14 mouse cellular contexts compared by ENCODE assay signal in the genomic region with DNA sequence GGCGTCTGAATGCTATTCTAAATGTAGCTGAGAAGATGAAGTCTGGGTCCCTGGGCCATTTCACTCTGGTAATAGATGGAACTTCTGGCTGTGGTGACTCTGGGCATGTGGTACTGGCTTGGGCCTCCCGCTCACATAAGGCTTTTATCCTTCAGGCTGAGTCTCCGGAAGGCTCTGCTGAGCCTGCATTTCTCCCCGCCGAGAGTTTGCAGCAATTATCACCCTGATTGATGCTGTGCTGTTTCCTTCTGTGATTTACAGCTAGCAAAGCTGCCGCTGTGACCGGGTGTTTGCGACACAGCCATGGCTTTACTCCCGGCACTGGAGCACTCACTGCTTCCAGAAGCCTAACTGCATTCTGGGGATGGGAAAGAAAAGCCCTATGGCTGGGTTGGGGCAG.
DNase-seq lines count a peak whose midpoint lies in the region; ATAC-seq lines count a peak whose summit lies in the region.
"Had no signal": no experiment of that assay in that cellular context is flagged by ENCODE, and none has a peak within 500 bp of the region (broad histone marks: within the 10 kb centered on the region; RNA-seq: fewer than 3 reads in every experiment).

No protein-coding gene starts in this region.

- no peak overlapping the region for H3K4me3 ChIP-seq in neural tube, embryonic 11.5 days (ENCODE audit: low read depth, low read length)
- H3K4me3 ChIP-seq: embryonic facial prominence, embryonic 13.5 days; hindbrain, embryonic 12.5 days had no signal

- no peak overlapping the region for H3K4me2 ChIP-seq in neural tube, embryonic 11.5 days (ENCODE audit: low read depth)
- H3K4me2 ChIP-seq: embryonic facial prominence, embryonic 13.5 days; heart, embryonic 11.5 days; hindbrain, embryonic 12.5 days had no signal

- 8% methylated on average over 9 of the region's 9 CpGs for WGBS in neural tube, embryonic 11.5 days

- peak; percentile 55; the same call in 1 of the 2 replicates for ATAC-seq in frontal cortex, adult (ENCODE audit: low TSS enrichment)
- ATAC-seq in neural tube, embryonic 11.5 days (ENCODE audit: insufficient read depth, low FRiP score, low TSS enrichment), result no peak
- ATAC-seq: Patski had no signal

- H3K9ac ChIP-seq in neural tube, embryonic 11.5 days (ENCODE audit: low read length), result no peak overlapping the region; the same call in 1 of the 2 replicates
- H3K9ac ChIP-seq: embryonic facial prominence, embryonic 13.5 days; hindbrain, embryonic 12.5 days had no signal

- H3K4me1 ChIP-seq in neural tube, embryonic 11.5 days (ENCODE audit: control insufficient read depth, insufficient read depth, low read length), result 0 out of 2 replicates have a peak, but pooled peaks cover 7% of the 10 kb centered on the region

- no peak overlapping the region for H3K27ac ChIP-seq in neural tube, embryonic 11.5 days (ENCODE audit: low read depth, low read length)
- H3K27ac ChIP-seq: embryonic facial prominence, embryonic 13.5 days; hindbrain, embryonic 12.5 days had no signal

- no peak for DNase-seq in frontal cortex, postnatal 25 days (ENCODE audit: low spot score in 2 of 2)
- DNase-seq in neural tube, embryonic 11.5 days (ENCODE audit: low spot score), result peak; percentile 32
- no peak for DNase-seq in neural tube, embryonic 10.5 days (ENCODE audit: extremely low spot score, low spot score)
- DNase-seq in kidney, postnatal 14 days, result peak; percentile 55
- no peak for DNase-seq in spleen, adult 12 weeks (ENCODE audit: low spot score)
- no peak for DNase-seq in heart, adult 11 months
- no peak for DNase-seq in right cerebral cortex, postnatal 14 days
- DNase-seq: adrenal gland, postnatal 10 days; cerebellum, adult 18-20 months had no signal

- no peaks in the 10 kb centered on the region for H3K36me3 ChIP-seq in neural tube, embryonic 11.5 days (ENCODE audit: control insufficient read depth, insufficient read depth, low read length)
- H3K36me3 ChIP-seq: embryonic facial prominence, embryonic 13.5 days; hindbrain, embryonic 12.5 days had no signal

- no peaks in the 10 kb centered on the region for H3K9me3 ChIP-seq in neural tube, embryonic 11.5 days (ENCODE audit: control insufficient read depth, low read length)
- H3K9me3 ChIP-seq: embryonic facial prominence, embryonic 13.5 days; hindbrain, embryonic 12.5 days had no signal

- no peaks in the 10 kb centered on the region for H3K27me3 ChIP-seq in neural tube, embryonic 11.5 days (ENCODE audit: control insufficient read depth, insufficient read depth, low read length)

Comparison
In these comparisons a context has a peak if more than half of its experiments do, and no peak if none do; other contexts are left out.
1. DNase-seq: peak in neural tube, embryonic 11.5 days (single experiment) and kidney, postnatal 14 days (single experiment); none in frontal cortex, postnatal 25 days (0 of 2), neural tube, embryonic 10.5 days (single experiment), spleen, adult 12 weeks (single experiment), heart, adult 11 months (single experiment) and right cerebral cortex, postnatal 14 days (single experiment).